Mouse (Mus musculus): Measurements from ENCODE around the gene Il11ra1. TPM values are rescaled to one million over a fixed set of nuclear protein-coding genes. Genes with fewer than 3 reads are reported as not detected.
"Not testable (repeated sequence)": the region's sequence is repeated elsewhere in the genome, so short reads cannot be mapped to it uniquely, and the experiment has no call there.

Gene Il11ra1
- polyA plus RNA-seq, 3 experiments from 2014 or later = 4.0 to 13.8 (median 7.7) TPM

DNA sequence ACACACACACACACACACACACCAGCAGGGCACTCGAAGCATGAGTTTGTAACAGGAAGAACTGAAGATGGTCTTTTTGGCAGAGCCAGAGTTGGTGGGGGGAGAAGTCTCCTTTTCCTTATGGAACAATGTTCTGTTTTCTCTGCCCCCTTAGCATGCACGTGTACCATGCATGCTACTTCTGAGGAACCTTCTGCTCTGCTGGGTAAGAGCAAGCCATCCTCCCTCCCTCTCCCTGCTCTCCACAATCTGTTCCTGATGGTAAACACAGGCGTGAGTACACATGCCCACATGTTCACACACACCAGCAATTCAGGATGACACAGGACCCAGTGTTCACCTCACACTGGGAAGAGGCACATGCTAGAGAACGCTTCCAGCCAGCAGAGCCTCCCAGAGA is 18.6 kb upstream of the Il11ra1 start:
- no peak for ATAC-seq

DNA sequence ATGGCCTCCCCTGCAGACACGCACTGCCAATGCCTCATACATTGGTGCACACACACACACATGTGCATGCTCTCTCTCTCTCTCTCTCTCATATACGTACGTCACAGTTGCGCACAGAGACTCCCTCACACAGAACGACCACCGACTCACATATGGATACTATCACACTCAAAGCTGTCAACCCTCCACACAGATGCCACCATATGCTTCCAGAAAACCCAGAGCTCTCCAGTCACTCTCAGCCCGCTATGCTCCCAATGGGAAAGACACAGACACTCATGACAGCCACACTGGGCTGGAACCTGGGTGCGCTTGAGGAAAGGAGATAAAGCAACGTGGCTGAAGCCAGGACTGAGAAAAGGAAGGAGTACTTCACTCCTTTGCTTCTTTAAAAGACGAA is 17.8 kb upstream of the Il11ra1 start:
- ATAC-seq = no peak

DNA sequence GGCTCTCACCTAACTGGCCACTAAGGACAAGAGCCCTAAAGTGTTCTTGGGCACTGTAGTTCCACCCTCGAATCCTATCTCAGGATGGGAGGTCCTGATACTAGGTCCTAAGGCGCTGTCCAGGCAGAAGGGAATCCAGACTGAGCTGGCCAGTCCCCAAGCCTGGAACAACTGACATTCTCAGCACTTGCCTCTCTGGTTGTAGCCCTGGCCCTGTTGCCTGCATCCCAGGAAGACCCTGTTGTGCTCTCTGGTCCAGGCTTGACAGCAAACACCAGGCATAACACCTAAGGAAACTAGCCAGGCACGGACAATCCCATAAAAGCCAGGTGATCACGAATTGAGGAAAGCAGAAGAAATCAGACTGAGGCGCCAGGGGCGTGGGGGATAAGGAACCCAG is 17.0 kb upstream of the Il11ra1 start:
- ATAC-seq = no peak

DNA sequence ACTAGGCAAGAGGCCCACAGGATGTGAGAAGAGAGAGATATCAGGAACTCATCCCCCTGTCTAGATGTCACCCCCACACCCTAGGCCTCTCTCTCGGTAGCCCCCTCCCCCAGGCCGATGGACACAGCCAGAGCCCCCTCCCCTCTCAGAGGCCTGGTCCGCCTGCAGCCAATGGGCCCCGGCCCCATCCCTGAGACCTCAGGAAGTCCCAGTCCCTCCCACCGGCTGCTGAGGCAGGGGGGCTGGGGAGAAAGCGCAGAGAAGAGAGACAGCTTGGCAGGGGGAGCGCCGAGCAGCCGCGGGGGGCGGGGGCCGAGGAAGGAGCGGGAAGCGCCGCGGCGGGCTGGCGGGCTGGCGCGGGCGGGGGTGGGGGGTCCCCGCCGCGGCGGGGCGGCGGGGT is 16.5 kb upstream of the Il11ra1 start:
- ATAC-seq = not testable (repeated sequence)

DNA sequence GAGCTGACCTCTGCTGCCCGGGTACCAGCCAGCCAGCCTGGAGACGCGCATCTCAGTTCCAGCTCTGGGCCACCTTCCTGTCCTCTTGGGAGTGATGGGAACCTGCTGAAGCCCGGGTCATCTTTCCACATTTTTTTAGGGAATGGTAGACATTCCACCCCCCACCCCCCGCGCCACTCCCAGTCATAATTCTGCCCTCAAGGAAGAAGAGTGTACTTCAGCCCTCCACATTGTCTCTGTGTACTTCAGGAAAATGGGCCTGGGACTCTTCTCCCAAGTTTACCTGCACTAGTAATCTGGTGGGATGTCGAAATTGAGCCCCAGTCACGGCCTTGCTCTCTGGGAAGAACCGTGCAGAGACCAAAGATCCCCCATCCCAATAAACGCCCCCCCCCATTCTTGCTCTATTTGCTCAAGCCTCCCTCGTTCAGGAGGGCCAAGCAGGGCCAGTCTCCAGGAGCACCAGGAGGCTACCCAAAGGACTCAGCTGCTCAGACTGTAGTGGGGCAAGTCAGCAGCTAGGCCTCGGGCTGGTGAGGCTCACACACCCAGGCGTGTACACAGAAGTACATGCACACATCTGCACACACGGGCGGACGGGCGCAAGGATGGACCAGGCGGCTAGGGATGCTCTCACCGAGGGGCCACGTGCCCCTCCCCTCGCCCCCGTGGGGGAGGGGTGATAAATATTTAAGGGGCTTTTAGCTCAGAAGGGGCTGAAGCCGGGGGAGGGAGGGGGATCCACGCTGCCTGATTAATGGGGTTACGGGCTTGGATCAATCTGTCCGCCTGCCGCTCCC is 15.5 kb upstream of the Il11ra1 start:
- not testable (repeated sequence) for ATAC-seq

DNA sequence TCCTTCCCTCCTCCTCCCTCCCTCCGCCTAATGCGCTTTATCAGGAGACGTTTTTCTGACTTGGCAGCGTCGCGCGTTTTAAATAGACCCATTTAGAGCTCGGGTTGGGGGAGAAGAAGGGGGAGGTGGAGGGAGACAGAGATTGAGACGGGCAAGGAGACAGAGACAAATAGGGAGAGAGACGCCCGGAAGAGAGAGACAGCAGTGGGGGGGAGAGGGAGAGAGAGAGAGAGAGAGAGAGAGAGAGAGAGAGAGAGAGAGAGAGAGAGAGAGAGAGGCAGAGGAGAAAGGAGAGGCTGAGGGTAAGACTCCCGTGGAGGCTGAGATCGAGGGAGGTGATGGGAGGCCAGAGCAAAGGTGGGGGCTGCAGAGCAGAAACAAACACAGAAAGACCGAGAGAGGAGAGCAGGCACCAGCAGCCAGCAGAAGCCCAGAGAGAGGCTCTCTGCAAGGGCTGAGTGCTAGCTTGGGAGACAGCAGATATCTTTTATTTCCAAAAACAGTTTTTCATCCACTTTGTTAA is 14.8 kb upstream of the Il11ra1 start:
- ATAC-seq = not testable (repeated sequence)

DNA sequence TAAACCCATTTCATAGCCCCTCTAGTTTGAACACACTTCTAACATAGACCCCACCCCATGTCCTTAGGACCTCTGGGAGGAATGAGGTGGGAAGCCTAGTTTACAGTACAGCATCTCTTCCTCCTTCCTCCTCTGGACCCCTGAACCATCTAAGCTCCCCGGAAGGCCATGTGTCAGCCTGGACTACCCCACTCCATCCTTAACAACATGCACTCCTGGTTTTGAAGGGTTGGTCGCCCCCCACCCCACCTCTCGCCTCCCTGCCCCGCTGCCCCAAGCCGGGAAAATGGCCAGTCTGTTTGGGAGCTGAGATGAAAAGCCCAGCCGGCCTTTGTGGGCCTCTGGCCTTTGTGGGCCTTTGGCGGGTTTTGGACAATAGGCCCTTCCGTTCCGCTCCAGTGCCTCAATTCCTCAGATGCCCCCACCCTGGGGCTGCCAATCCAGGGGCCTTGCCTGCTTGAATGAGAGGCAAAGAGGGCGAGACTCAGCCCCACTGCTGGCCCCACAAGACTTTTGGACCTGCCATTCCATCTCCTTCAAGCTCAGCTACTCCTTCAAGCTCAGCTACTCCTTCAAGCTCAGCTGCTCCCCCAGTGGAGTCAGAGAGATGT is 13.8 kb upstream of the Il11ra1 start:
- not testable (repeated sequence) for ATAC-seq

DNA sequence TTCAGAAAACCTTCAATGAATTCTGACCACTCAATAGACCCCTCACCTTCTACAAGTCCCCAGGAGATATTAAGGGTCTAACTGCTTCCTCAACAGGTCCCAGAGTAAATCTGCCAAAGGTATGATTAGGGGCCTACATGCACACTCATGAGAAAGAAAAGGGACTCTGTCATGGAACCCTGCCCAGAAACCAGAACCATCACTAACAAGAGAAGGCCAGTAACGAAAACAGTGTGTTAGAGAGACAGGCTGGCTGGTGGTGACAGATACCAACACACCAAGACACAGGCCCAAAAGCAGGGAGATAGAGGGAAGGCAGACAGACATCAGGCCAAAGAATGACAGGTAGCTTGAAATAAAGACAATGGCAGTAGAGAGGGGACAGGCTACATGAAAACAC is 11.2 kb upstream of the Il11ra1 start:
- not testable (repeated sequence) for ATAC-seq

DNA sequence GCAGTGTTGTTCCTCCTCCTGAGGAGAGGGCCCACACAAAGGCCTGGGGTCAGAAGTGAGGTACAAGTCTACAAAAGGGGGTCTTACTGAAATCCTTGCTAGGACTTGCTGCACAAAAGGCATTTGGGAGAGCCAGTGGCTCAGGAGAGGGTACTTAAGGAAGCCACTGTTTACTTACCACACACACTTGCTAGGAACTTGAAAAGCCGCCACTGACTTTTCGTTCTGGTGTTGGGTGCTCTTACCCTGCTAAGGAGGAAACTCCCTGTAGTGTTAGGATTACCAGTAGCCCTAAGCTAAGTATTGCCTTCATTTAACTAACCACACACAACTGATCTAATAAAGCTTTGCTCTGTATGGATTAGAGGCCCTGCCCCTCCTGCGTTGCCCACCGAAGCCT is 9.8 kb upstream of the Il11ra1 start:
- not testable (repeated sequence) for ATAC-seq

DNA sequence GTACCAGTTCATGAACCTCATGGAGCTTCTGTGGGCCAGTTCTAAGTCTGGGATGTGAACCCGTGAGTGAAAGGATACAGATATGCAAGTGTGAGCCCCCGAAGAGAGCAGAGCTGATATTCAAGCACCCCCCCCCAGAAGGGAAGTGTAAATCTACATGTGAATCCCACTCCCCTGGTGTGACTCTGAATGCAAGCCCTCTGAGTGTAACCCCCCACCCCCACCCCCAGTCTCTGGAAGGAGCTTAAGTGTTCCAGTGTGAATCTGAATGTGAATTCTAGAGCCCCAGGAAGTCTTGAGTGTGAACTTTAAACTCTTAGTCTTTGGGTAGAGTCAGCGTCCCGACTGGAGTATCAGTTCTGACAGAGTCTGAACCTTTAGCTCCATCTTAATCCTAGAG is 6.3 kb upstream of the Il11ra1 start:
- ATAC-seq = not testable (repeated sequence)

DNA sequence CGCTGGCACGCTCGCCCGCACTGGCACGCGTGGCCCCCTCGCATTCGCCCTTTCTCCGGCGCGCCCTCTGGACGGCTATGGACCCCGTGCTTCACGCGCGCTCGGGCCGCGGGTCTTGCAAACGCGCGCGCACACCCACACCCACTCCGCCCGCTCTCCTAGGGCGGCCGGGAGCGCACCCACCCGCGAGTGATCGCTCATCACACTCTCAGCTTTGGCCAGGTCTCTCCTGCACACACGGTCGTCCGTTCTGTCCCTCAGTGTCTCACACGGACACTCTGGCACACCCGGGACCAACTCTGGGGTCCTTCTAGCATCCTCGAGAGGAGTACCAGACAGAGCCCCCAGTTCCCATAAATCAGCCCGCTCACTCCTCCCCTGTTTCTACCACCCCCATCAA is 4.0 kb upstream of the Il11ra1 start:
- ATAC-seq = not testable (repeated sequence)

DNA sequence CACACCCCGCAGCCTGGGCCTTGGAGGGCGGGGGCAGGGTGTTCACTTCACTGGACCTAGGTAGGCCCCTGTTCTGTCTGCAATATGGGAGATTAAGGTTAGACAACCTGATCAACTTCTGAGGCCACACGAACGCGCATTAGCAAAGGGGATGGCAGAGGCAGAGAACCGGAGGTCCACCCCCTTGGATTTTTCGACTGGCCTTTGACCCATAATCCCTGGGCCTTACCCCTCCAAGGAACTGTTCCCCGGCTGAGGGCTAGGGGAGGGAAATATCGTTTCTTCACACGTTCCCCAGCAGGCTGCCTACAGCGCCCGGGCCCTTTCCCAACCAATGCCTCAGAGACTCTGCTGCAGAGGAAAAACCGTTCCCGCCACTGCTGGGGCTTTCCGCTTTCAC is 3.3 kb upstream of the Il11ra1 start:
- ATAC-seq = not testable (repeated sequence)

DNA sequence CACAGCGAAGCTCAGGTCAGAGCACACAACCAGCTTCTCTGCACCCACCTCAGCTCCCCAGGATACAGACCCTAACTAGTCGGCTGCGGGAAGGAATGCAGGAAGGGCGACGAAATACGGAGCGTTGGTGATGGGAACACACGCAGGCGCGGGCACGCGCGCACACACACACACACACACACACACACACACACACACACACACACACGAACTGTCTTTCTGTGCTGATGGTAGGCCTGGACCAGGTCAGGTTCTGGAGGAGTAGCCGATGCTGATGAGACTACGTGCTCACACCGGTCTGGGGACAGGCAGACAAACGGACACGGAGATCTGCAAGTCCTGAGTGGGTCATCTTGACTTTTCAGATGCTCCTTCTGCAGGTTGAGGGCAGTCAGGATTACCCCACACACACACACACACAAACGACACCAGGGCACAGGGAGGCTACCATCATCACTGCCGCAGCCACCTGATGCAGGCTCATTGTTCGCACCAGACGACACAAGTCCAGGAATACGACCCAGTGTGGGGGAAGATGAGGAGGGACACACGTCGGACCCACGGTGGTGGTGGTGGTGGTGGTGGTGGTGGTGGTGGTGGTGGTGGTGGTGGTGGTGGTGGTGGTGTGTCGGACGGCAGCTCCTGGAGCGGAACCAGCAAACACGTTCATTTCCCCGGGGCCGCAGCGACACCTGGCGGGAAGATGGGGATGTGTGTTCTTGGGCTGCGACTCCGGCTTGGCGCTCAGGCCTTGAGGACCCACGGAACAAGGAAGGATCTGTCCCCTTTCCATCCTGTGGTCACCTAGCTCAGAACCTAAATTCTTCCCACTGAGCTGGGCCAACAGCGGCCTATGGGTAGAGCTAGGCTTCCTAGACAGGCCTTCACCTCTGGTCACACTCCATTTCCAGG is 2.6 kb upstream of the Il11ra1 start, which contains the start of gene Cntfr:
TSS of gene Cntfr (minus strand) at position 160 of the 912 bp plus-strand sequence.
- ATAC-seq = not testable (repeated sequence)

DNA sequence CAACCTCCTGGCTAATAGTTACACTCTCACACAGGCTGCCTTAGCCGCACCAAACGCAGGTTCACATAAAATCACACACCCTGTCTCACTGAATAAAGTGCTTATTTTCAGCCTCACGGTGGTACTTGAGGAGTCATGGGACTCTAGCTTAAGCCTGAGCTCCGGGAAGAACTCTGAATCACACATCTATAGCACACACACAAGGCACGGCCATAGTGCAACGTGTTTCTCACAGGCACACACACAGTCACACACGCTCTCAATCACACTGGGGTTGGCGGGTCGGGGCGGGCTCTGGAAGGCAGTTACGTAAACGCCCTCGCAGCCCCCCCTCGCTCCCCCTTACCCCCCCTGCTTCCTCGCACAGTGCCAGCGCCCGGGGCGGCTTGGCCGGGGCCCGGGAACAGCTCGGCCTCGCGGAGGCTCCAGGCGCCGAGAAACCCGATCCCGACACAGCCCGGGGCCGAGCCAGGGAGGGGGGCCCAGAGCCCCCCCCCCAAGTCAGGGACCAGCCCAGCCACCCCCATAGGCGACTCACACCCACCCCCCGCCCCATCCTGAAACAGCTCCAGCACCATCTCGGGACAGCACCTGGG is 1.3 kb upstream of the Il11ra1 start:
- not testable (repeated sequence) for ATAC-seq

DNA sequence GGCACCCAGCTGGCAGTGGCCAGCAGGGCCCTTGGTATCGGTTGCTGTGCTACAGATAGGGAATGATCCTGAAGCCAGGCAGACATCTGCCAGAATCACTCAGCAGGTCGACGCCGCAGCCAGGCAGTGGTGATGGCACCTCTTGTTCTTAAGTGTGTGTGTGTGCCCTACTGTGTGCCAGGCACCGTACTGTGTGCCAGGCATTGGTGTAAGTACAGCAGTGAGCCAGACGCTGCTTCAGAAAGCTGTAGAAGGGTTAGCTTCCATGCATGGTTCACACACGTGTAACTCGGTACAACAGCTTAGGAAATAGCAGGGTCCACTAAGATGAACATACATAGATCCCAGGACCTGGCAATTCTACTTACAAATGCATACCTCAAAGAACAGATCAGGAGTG is 435 bp downstream of the Il11ra1 start:
- ATAC-seq = not testable (repeated sequence)

DNA sequence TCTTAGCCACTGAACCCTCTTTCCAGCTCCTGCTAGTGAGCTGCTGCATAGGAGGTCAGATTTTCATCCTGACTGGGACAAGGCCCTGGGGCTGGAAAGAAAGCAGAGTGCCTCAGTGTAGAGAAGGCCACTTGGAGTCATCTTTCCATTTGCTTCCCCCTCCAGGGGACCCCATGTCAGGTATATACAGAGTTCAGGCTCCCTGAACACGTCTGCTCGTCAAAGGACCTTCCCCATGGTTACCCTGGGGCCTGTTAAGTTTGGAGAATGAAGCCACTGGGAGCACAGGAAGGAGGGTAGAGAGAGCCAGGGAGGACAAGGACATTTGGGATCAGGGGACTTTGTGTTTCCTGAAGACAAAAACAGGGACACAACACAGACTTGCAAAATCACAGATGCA is 2.4 kb downstream of the Il11ra1 start:
- not testable (repeated sequence) for ATAC-seq

DNA sequence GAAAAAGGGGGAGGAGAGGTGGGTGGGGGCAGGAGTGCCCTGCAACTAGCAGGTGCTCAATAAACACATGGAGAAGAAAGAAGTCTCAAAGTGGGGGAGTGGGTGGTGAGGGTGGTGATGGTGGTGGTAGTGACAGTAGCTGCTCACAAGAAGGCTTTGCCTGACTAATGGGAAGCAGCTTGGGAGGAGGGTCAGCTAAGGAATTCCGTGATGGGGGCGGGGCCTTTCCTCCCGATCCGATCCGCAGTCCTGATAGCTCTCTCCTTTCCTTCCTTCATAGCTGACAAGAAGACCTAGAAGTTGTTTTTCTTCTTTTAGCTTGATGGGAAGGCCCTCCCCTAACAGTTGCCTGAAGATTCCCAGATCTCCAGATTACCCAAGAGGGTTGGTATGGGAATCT is 4.9 kb downstream of the Il11ra1 start:
- ATAC-seq = no peak

DNA sequence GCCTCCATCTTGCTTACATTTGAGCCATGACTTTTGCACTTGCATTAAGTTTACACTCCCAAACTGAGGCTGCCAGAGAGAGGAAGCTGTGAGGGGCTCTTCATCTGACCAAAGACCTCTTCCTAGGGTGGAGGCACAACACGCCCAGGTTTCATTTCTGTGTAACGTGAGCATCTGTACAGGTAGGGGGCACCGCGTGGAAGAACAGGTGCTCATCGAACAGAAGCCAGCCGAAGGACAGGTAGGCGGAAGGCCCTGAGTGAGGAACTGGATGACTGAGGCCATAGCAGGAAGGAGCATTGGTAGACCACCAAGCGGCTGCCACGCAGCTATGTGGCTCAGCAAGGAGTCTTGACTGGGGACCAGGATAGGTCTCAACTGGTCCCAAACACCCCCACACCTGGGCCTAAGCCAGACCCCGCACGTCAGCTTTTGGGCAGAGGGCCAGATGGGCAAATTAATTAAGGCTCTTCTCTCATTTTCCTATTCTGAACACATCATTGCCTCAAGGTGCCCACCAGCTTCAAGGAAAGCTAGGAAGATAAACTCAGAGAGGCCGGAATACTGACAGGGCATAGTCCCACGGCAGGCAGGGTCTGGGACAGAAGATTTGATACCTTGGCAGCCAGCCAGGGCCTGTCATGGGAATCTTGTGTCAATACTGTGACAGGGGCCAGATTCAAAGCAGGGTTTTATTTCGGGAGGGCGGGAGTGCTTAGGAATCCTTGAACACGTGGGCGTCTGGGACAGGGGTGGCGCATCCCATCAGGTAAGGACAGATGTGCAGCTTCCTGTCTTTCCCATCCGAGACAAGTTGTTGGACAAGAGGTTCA is 6.3 kb downstream of the Il11ra1 start:
- ATAC-seq = no peak

DNA sequence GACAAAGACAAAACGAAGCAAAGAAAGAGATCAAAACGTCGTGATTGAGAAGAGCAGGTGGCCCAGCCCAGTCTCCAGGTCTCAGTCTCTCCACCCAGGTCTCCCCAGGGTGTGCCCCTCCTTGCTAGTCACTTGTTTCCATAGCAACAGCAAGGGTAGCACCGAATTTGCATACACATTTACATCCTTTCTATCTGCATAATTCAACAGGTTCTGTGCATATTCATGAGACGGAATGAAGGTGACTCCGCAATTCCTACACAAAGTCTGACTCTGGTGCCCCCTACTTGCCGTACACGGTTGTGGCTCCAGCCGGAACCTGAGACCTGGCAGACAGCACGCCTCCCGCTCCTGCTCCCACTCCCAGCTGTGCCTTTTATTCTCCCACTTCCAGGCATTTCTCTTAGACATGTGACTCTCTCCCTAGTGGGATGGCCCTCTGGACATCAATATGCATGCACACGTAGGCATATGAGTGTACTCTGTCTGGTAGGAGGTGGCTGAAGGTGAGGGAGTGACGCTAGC is 7.3 kb downstream of the Il11ra1 start:
- ATAC-seq = peak; percentile 69

DNA sequence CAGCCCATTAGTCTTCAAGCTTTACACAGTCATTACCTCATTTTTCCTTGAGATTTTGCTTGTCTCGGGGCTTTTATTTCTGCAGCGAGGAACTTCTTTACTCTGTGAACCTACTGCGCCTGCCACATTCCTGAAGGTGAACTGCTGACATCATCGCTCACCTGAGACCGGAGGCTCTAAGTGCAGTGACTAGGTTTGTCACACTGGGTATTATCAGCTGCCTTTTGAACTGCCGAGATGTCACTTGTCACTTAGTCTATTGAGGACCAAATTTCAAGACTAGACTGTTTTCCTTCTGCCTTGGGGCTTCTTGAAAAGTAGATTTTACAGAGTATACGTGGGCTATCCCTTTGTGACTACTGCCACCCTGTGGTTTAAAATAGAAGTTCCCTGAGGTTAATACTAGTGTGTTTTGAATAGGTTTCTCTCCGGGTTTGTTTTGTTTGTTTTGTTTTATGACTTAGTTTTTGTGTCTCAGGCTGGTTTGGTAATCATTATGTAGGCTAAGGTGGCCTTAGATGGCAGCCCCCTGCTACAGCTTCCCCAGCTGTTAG is 8.5 kb downstream of the Il11ra1 start:
- peak; percentile 41 for ATAC-seq

DNA sequence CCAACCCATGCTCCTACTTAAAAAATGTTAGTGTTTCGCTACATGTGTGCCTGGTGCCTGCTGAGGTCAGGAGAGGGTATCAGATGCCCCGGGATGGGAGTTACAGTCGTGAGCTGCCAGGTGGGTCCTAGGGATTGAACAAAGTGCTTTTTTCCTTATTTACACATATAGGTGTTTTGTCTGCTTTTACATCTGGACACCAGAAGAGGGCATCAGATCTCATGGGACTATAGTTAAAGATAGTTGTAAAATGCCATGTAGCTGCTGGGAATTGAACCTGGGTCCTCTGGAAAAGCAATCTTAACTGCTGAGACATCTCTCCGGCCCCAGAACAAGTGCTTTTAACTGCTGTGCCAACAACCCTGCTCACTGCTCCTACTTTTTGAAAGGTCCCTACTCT is 10.4 kb downstream of the Il11ra1 start:
- ATAC-seq = no peak
